Mouse (Mus musculus): Measurements from ENCODE around the gene Gng3. TPM values are rescaled to one million over a fixed set of nuclear protein-coding genes. Genes with fewer than 3 reads are reported as not detected.
"Not testable (repeated sequence)": the region's sequence is repeated elsewhere in the genome, so short reads cannot be mapped to it uniquely, and the experiment has no call there.

Gng3 gene
- polyA plus RNA-seq, 1 experiment: 0.63 TPM

DNA sequence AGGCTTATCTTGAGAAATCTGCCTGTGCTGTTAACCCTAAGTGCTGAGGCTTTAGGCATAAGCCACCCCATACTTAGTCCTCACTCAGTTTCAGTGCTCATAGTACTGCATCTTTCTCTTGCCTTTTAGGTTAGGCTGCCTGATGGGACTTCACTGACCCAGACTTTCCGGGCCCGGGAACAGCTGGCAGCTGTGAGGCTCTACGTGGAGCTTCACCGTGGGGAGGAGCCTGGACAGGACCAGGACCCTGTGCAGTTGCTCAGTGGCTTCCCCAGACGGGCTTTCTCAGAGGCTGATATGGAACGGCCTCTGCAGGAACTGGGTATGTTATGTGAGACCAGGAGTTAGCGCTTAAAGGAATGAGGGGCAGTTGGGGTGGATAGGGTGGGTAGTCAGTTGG, 36.0 kb upstream of the Gng3 start:
- H3K4me1 ChIP-seq (ENCODE audit: control insufficient read depth, insufficient read depth, insufficient read length, low read length): peaks cover 8% of the 10 kb centered on the region; the same call in 1 of the 2 replicates
- H3K36me3 ChIP-seq (ENCODE audit: control insufficient read depth, insufficient read depth, low read length): peaks cover 28% of the 10 kb centered on the region
- H3K27ac ChIP-seq (ENCODE audit: insufficient read depth, low read depth, low read length): no peak overlapping the region
- 90% methylated on average over 7 of the region's 7 CpGs for WGBS
- no peak for TF ChIP-seq POLR2A (IDR thresholded peaks at IDR 0.05; ENCODE audit: low read depth, low read length)
- TF ChIP-seq CTCF (IDR thresholded peaks at IDR 0.05; ENCODE audit: extremely low read depth, insufficient read length, insufficient replicate concordance, low read depth, low read length): no peak
- no peaks in the 10 kb centered on the region for H3K27me3 ChIP-seq (ENCODE audit: control insufficient read depth, insufficient read depth, low read length)
- no peak overlapping the region for H3K4me3 ChIP-seq (ENCODE audit: low read depth, low read length)

- WGBS: 38% methylated on average over 10 of the region's 10 CpGs
- H3K4me3 ChIP-seq (ENCODE audit: low read depth, low read length): peak overlapping the region; percentile 87
- peaks cover 11% of the 10 kb centered on the region; the same call in 1 of the 2 replicates for H3K4me1 ChIP-seq (ENCODE audit: control insufficient read depth, insufficient read depth, insufficient read length, low read length)
- H3K36me3 ChIP-seq (ENCODE audit: control insufficient read depth, insufficient read depth, low read length): peaks cover 26% of the 10 kb centered on the region
- H3K27ac ChIP-seq (ENCODE audit: insufficient read depth, low read depth, low read length): peak overlapping the region; percentile 68; the same call in 1 of the 2 replicates
- no peaks in the 10 kb centered on the region for H3K27me3 ChIP-seq (ENCODE audit: control insufficient read depth, insufficient read depth, low read length)
- TF ChIP-seq POLR2A (IDR thresholded peaks at IDR 0.05; ENCODE audit: low read depth, low read length) (no peak), CTCF (IDR thresholded peaks at IDR 0.05; ENCODE audit: extremely low read depth, insufficient read length, insufficient replicate concordance, low read depth, low read length) (no peak)
These were observed 33.4 kb upstream of the Gng3 start for GRCm38 (mm10) chr19:8872266-8872840.

DNA sequence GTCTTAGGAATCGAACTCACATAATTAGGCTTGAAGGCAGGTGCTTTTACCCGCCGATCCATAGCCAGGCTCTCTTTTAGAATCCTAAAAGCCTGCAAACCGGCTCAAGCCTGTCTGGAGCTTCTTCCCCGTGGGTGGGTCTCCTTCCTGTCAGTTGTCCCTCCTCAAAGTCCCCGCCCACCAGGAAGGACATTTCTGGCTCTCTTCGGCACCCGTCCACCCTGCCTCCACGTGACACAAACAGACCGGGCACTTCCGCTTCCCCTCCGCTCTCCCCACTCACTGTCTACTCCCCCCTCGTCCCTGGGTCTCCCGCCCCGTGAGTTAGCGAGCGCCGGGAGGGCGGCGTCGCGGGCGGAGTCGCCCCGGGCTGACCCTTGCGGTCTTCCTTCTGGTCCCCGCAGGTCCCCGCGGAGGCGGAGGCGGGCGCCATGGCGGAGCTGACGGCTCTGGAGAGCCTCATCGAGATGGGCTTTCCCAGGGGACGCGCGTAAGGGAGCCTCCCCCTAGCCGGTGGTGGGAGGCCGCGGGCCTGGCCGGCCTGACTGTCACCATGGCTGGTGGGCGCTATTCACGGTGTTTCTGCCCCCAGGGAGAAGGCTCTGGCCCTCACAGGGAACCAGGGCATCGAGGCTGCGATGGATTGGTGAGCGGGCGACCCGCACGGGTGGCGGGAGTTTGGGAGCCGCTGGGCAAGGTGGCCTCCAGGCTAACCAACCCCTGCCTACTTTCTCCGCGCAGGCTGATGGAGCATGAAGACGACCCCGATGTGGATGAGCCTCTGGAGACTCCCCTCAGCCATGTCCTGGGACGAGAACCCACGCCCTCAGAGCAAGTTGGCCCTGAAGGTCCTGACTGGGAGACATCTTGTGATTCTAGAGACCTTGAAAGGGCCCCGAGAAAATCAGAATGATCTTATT, 32.5 kb upstream of the Gng3 start, which contains the start of gene Ubxn1:
Gene Ubxn1, plus strand, starts transcription at position 230 of the 920 bp plus-strand sequence.
- Histone ChIP-seq H3K27ac (ENCODE audit: insufficient read depth, low read depth, low read length) (peak within 1 kb of the TSS; percentile 68), H3K4me3 (ENCODE audit: low read depth, low read length) (peak within 1 kb of the TSS; percentile 87), H3K27me3 (ENCODE audit: control insufficient read depth, insufficient read depth, low read length) (no peaks in the 10 kb centered on the region), H3K36me3 (ENCODE audit: control insufficient read depth, insufficient read depth, low read length) (peaks cover 26% of the 10 kb centered on the region), H3K4me1 (ENCODE audit: control insufficient read depth, insufficient read depth, insufficient read length, low read length) (peaks cover 11% of the 10 kb centered on the region; the same call in 1 of the 2 replicates)
- TF ChIP-seq CTCF (IDR thresholded peaks at IDR 0.05; ENCODE audit: extremely low read depth, insufficient read length, insufficient replicate concordance, low read depth, low read length): no peak
- peak; percentile 81 for TF ChIP-seq POLR2A (IDR thresholded peaks at IDR 0.05; ENCODE audit: low read depth, low read length)
- under 1% methylated on average over 57 of the region's 59 CpGs for WGBS

DNA sequence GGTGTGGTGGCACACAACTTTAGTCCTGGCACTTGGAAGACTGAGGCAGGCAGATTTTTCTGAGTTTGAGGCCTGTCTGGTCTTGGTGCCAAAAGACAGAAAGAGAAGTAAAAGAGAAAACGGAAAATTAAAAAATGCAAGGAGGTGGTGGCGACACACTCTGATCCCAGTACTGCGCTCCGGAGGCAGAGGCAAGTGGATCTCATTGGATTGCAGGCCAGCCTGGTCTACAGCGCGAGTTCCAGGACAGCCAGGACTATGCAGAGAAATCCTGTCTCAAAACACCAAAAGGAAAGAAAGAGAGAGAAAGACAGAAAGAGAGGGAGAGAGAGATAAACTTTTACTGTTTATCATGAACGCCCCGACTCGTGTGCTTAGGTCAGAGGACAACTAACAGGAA, 31.8 kb upstream of the Gng3 start:
- no peaks in the 10 kb centered on the region for H3K27me3 ChIP-seq (ENCODE audit: control insufficient read depth, insufficient read depth, low read length)

DNA sequence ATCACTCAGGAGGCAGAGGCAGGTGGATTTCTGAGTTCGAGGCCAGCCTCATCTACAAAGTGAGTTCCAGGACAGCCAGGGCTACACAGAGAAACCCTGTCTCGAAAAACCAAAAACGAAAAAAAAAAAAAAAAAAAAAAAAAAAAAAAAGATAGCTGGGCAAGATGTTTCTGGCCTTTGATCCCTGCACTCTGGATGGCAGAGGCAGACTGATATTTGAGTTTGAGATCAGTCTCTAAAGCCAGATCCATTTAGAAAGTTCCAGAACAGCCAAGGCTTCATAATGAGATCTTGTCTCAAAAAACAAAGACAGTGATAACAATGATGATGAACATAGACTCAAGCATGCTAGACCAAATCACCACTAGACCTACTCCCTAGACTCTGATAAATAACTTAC, 31.4 kb upstream of the Gng3 start:
- H3K4me3 ChIP-seq (ENCODE audit: low read depth, low read length); H3K27me3 ChIP-seq (ENCODE audit: control insufficient read depth, insufficient read depth, low read length); H3K27ac ChIP-seq (ENCODE audit: insufficient read depth, low read depth, low read length): not testable (repeated sequence)
- Histone ChIP-seq H3K4me1 (ENCODE audit: control insufficient read depth, insufficient read depth, insufficient read length, low read length) (peaks cover 11% of the 10 kb centered on the region; the same call in 1 of the 2 replicates), H3K36me3 (ENCODE audit: control insufficient read depth, insufficient read depth, low read length) (peaks cover 17% of the 10 kb centered on the region)
- 50% methylated on average over 3 of the region's 3 CpGs for WGBS

More for the DNA sequence above, 31.8 kb upstream of the Gng3 start:
- Histone ChIP-seq H3K36me3 (ENCODE audit: control insufficient read depth, insufficient read depth, low read length) (peaks cover 21% of the 10 kb centered on the region), H3K4me1 (ENCODE audit: control insufficient read depth, insufficient read depth, insufficient read length, low read length) (peaks cover 11% of the 10 kb centered on the region; the same call in 1 of the 2 replicates), H3K27ac (ENCODE audit: insufficient read depth, low read depth, low read length) (peak overlapping the region; percentile 52), H3K4me3 (ENCODE audit: low read depth, low read length) (peak overlapping the region; percentile 87)
- TF ChIP-seq CTCF (IDR thresholded peaks at IDR 0.05; ENCODE audit: extremely low read depth, insufficient read length, insufficient replicate concordance, low read depth, low read length) (no peak), POLR2A (IDR thresholded peaks at IDR 0.05; ENCODE audit: low read depth, low read length) (no peak)
- 11% methylated on average over 9 of the region's 9 CpGs for WGBS

DNA sequence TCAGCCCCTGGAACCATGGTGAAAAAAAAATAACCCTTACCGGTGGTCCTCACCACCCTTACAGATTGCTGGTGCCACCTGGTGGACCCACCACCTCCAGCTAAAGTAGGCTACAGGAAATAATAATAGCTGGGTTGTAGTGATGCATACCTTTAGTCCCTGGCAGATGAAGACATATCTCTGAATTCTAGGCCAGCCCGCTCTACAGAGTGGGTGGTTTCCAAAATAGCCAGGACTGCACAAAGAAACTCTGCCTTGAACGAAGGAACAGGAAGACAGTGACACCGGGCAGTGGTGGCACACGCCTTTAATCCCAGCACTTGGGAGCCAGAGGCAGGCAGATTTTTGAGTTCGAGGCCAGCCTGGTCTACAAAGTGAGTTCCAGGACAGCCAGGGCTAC, 25.3 kb upstream of the Gng3 start:
- 76% methylated on average over 6 of the region's 6 CpGs for WGBS
- Histone ChIP-seq H3K36me3 (ENCODE audit: control insufficient read depth, insufficient read depth, low read length) (no peaks in the 10 kb centered on the region), H3K27ac (ENCODE audit: insufficient read depth, low read depth, low read length) (no peak overlapping the region), H3K4me3 (ENCODE audit: low read depth, low read length) (no peak overlapping the region), H3K4me1 (ENCODE audit: control insufficient read depth, insufficient read depth, insufficient read length, low read length) (no peaks in the 10 kb centered on the region), H3K27me3 (ENCODE audit: control insufficient read depth, insufficient read depth, low read length) (no peaks in the 10 kb centered on the region)
- TF ChIP-seq CTCF (IDR thresholded peaks at IDR 0.05; ENCODE audit: extremely low read depth, insufficient read length, insufficient replicate concordance, low read depth, low read length): no peak
- no peak for TF ChIP-seq POLR2A (IDR thresholded peaks at IDR 0.05; ENCODE audit: low read depth, low read length)

- no peak overlapping the region for H3K4me3 ChIP-seq (ENCODE audit: low read depth, low read length)
- no peaks in the 10 kb centered on the region for H3K27me3 ChIP-seq (ENCODE audit: control insufficient read depth, insufficient read depth, low read length)
- TF ChIP-seq POLR2A (IDR thresholded peaks at IDR 0.05; ENCODE audit: low read depth, low read length): no peak
- TF ChIP-seq CTCF (IDR thresholded peaks at IDR 0.05; ENCODE audit: extremely low read depth, insufficient read length, insufficient replicate concordance, low read depth, low read length): no peak
- H3K27ac ChIP-seq (ENCODE audit: insufficient read depth, low read depth, low read length): no peak overlapping the region
- no peaks in the 10 kb centered on the region for H3K4me1 ChIP-seq (ENCODE audit: control insufficient read depth, insufficient read depth, insufficient read length, low read length)
- H3K36me3 ChIP-seq (ENCODE audit: control insufficient read depth, insufficient read depth, low read length): no peaks in the 10 kb centered on the region
- 18% methylated on average over 1 of the region's 1 CpGs for WGBS
These were observed 20.0 kb upstream of the Gng3 start for GRCm38 (mm10) chr19:8859018-8859417.
